Mouse (Mus musculus) liver, adult 2 months (tissue): ENCODE measurements around the gene Gm37240. TPM values are rescaled to one million over a fixed set of nuclear protein-coding genes. Genes with fewer than 3 reads are reported as not detected.
A peak's percentile ranks its signal among the peaks of the same experiment; 100 is the strongest.

Experiments
- DNase-seq: peaks from one replicate; pipeline ENCODE4 v3.0.0-alpha.2; 2011; ENCODE audit warnings: low read depth, low spot score; ENCODE audit errors: extremely low read depth
- H3K27ac ChIP-seq: fragments of 200-500 bp; replicated peaks from 2 replicates; pipeline ENCODE4 v1.5.1; 2012; ENCODE audit warnings: low read depth, mild to moderate bottlenecking, control low read depth, inconsistent platforms, low read length; ENCODE audit not compliant: insufficient read depth
- H3K27me3 ChIP-seq: fragments of 200-500 bp; 2 replicates; pipeline ENCODE4 v1.6.1; 2012; ENCODE audit warnings: mild to moderate bottlenecking, moderate library complexity, low read length, inconsistent platforms; ENCODE audit not compliant: control insufficient read depth, insufficient read depth
- H3K36me3 ChIP-seq: fragments of 200-500 bp; 2 replicates; pipeline ENCODE4 v1.6.1; 2012; ENCODE audit warnings: low read length, inconsistent platforms; ENCODE audit not compliant: control insufficient read depth, insufficient read depth
- H3K4me1 ChIP-seq: fragments of 200-500 bp; 2 replicates; pipeline ENCODE4 v1.6.1; 2011; ENCODE audit warnings: low read length; ENCODE audit not compliant: control insufficient read depth, insufficient read depth
- H3K4me3 ChIP-seq: fragments of 200-500 bp; 2 replicates; pipeline ENCODE4 v1.5.1; 2011; ENCODE audit warnings: low read depth, mild to moderate bottlenecking, control low read depth, low read length, moderate library complexity; ENCODE audit not compliant: insufficient read depth
- H3K79me2 ChIP-seq: fragments of 200-500 bp; 2 replicates; pipeline ENCODE4 v1.6.1; 2012; ENCODE audit warnings: inconsistent platforms, mild to moderate bottlenecking, low read length, moderate library complexity; ENCODE audit not compliant: control insufficient read depth, insufficient read depth
- H3K9ac ChIP-seq: fragments of 200-500 bp; 2 replicates; pipeline ENCODE4 v1.6.1; 2012; ENCODE audit warnings: low read depth, mild to moderate bottlenecking, control low read depth, inconsistent platforms, low read length
- CTCF ChIP-seq: fragments of 200-500 bp; IDR thresholded peaks from 2 replicates; pipeline ENCODE4 v1.5.1; 2011; ENCODE audit warnings: low read depth, low read length, control low read depth
- POLR2A ChIP-seq: fragments of 200-500 bp; IDR thresholded peaks from 2 replicates; pipeline ENCODE4 v1.6.1; 2011; ENCODE audit warnings: low read length, control low read depth; ENCODE audit not compliant: insufficient read depth; ENCODE audit errors: extremely low read depth
- WGBS: fragments of 180-500 bp; shearing (Covaris S2); methylation state at CpG from one replicate; pipeline ENCODE4 v1.1.7; 2018; 5-methylcytosine and 5-hydroxymethylcytosine counted together
- polyA plus RNA-seq: library from polyadenylated mRNA; depleted of rRNA; stranded (reverse); fragments of >200 nt; gene quantifications from 2 replicates; pipeline ENCODE4 v1.2.3, GENCODE M21; 2012
- total RNA-seq: library from RNA; depleted of rRNA; stranded (reverse); fragments of >200 nt; gene quantifications from 2 replicates; pipeline ENCODE4 v1.2.3, GENCODE M21; 2014

The Gm37240 gene
- total and polyA plus RNA-seq, 2 experiments, result 2.2 to 6.9 TPM

DNA sequence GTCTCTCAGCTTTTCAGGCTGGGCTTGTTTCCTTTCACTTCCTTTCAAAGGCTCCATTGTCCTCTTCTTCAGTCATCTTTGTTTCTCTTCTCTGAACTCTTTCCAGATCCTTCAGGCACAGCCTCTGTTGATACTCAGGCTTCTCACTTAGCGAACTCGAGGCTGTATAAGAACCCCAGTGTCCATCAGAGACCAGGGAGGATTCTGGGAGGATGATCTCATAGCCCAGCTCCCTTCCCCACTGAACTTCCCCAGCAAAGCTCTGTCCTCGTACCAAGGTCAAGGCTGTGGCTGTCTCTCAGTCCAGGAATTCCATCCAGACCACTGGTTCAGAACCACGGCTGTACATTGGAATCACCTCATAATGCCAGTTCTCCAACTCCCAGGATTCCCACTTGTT is 1239.7 kb downstream of the Gm37240 start:
- WGBS, result 33% methylated on average over 4 of the region's 4 CpGs

DNA sequence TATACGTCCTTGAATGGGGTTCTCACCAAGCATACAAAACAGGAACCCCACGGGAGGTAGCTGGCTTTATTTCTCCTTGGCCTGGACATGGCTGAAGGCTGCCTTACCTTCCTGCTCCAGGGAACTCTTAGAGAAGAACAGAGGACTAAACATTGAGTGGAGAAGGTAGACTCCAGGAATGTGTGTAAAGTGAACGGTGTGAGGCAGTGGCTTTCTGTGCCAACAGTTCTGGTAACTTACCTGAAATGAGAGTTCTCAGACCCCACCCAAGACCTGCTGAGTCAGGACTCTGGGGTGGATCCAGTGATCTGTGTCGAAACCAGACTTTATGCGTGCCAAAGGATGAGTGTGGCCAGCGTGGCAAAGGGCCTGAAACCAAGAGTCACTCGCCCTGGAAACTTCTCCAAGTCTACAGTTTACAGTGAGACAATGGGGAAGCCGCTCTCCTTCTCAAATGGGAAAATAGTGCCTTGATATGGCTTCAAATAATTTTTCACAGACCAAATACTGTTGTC is 1240.9 kb downstream of the Gm37240 start:
- Histone ChIP-seq H3K36me3 (no peaks in the 10 kb centered on the region), H3K4me1 (peaks cover 20% of the 10 kb centered on the region), H3K27ac (peak overlapping the region; percentile 60), H3K79me2 (no peaks in the 10 kb centered on the region), H3K9ac (no peak overlapping the region), H3K4me3 (no peak overlapping the region), H3K27me3 (no peaks in the 10 kb centered on the region)
- no peak for TF ChIP-seq CTCF
- TF ChIP-seq POLR2A, result no peak
- DNase-seq, result peak; percentile 90
- 26% methylated on average over 8 of the region's 8 CpGs for WGBS

More for the DNA sequence above, 1239.7 kb downstream of the Gm37240 start:
- Histone ChIP-seq H3K79me2 (no peaks in the 10 kb centered on the region), H3K27ac (no peak overlapping the region; the same call in 1 of the 2 replicates), H3K27me3 (no peaks in the 10 kb centered on the region), H3K36me3 (no peaks in the 10 kb centered on the region), H3K9ac (no peak overlapping the region), H3K4me3 (no peak overlapping the region), H3K4me1 (peaks cover 20% of the 10 kb centered on the region)
- DNase-seq, result peak; percentile 59
- TF ChIP-seq CTCF (no peak), POLR2A (no peak)

DNA sequence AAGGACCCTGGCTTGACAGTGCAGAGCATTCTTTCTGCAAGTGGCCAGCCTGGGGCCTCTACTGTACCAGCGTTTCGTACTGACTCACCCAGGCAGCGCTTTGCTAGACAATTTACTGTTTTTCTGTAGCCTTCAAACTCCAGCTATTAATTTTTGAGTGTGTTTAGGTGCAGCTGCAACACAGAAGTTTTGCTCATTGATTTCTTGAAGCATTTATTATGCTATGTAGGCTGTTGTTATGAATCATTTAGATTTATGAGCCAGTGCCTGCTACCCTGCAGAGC is 1241.4 kb downstream of the Gm37240 start:
- Histone ChIP-seq H3K27ac (peak overlapping the region; percentile 60; the same call in 1 of the 2 replicates), H3K4me3 (no peak overlapping the region), H3K4me1 (peaks cover 22% of the 10 kb centered on the region), H3K9ac (no peak overlapping the region), H3K36me3 (no peaks in the 10 kb centered on the region), H3K79me2 (no peaks in the 10 kb centered on the region), H3K27me3 (no peaks in the 10 kb centered on the region)
- no peak for DNase-seq
- TF ChIP-seq POLR2A (no peak), CTCF (no peak)
- 92% methylated on average over 3 of the region's 3 CpGs for WGBS

DNA sequence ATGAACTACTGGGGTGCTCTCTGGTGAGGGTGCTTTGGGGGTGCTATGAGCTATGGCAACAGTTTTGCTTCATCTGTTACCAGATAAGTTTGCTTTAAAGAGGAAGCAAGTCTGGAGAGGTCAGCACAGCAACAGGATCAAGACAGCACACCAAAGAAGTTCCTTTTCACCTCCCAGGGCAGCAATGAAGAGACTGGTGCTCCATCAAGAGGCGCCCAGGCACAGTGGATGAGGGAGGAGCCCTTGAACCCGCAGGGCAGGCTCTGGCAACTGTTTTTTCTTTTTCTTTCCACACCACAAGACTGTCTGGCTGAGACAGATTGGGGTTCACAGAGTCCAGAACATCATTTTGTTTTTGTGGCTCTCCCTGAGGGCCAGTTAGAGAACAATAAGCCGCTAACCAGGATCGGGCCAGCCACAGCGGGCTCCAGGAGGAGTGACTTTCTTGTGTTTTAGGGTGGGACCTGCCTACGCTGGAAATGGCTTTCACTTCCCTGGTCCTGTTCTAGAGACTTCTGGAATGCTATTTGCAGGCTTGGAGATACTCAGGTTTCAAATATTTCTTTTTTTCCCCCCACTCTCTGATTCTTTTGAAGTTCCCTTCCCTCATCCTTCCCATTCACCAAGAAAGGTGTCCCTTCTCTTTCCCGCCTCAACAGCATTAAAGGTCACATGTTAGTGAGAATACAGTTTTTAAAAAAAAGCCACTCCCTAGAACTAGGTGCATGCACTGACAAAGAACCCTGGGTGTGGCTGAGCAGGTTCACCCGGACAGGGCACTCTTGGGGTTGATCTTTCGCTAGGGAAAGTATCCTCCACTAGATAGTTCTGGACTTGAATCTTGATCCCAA is 1241.9 kb downstream of the Gm37240 start:
- Histone ChIP-seq H3K4me3 (no peak overlapping the region), H3K27ac (no peak overlapping the region), H3K36me3 (no peaks in the 10 kb centered on the region), H3K4me1 (peaks cover 24% of the 10 kb centered on the region), H3K9ac (no peak overlapping the region), H3K79me2 (no peaks in the 10 kb centered on the region), H3K27me3 (no peaks in the 10 kb centered on the region)
- TF ChIP-seq POLR2A (no peak), CTCF (no peak)
- no peak for DNase-seq
- 85% methylated on average over 9 of the region's 9 CpGs for WGBS

DNA sequence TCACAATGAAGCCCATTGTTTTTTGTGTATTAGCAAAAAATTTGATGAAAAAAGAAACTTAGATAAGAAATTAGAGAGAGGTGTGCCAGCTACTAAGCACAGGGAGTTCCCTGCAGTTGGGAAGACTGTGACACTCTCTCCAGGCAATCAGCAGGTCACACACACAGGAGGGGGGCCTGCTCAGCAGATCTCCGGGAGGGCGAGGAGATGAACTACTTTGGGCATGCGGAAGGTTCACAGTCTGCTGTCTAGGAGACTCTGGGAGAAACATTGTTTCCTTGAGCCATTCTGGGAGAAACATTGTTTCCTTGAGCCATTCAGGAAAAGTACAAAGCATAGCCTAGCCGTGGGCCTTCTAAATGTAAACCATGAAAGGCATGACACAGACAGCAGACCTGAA is 1244.4 kb downstream of the Gm37240 start:
- Histone ChIP-seq H3K27ac (no peak overlapping the region), H3K4me1 (peaks cover 31% of the 10 kb centered on the region), H3K9ac (no peak overlapping the region), H3K36me3 (no peaks in the 10 kb centered on the region), H3K4me3 (no peak overlapping the region), H3K79me2 (no peaks in the 10 kb centered on the region), H3K27me3 (no peaks in the 10 kb centered on the region)
- TF ChIP-seq POLR2A (no peak), CTCF (no peak)
- DNase-seq, result no peak
- 97% methylated on average over 4 of the region's 4 CpGs for WGBS

DNA sequence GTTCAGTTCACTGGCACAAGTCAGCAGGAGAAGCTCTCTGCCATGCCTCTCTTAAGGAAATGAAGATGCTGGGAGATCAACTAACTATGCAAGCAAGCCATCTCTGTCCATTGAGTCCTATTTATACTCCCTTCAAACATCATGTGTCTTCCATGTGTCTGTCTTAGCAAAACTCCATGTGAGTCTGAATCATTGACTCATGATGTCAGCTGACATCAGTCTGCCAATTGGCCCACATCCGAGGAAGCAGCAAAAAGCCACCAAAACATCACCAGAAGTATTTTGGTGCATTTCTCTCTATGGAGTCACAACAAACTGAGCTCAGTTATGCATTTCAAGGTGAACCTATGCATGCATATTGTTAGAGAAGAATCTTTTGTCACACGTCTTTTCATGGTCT is 1245.9 kb downstream of the Gm37240 start:
- WGBS, result 88% methylated on average over 2 of the region's 2 CpGs
- H3K9ac ChIP-seq, result no peak overlapping the region
- H3K27me3 ChIP-seq, result no peaks in the 10 kb centered on the region
- H3K36me3 ChIP-seq, result no peaks in the 10 kb centered on the region
- TF ChIP-seq POLR2A (no peak), CTCF (no peak)
- no peak overlapping the region for H3K4me3 ChIP-seq
- H3K4me1 ChIP-seq, result peaks cover 22% of the 10 kb centered on the region
- H3K79me2 ChIP-seq, result no peaks in the 10 kb centered on the region
- no peak for DNase-seq
- no peak overlapping the region for H3K27ac ChIP-seq
